Mouse (Mus musculus) left cerebral cortex, postnatal 36 days (tissue): ENCODE data around the gene Cdk14. TPM values are rescaled to one million over a fixed set of nuclear protein-coding genes. Genes with fewer than 3 reads are reported as not detected.
A peak's percentile ranks its signal among the peaks of the same experiment; 100 is the strongest.

Source experiments
- DNase-seq, 2 experiments: peaks; one replicate each; pipeline ENCODE4 v3.0.0; 2021 to 2022; ENCODE audit warnings: low spot score in 2 of 2, mixed read lengths in 1 of 2
- intact Hi-C: fragments of 180-260 bp; cut with DNase I; formaldehyde crosslinking; loops from one replicate; pipeline ENCODE4 v1.15.1; 2025
- total RNA-seq, 2 experiments: library from RNA; stranded (reverse); gene quantifications; 2 replicates each; pipeline ENCODE4 v1.2.3; 2021

Cdk14 gene
- total RNA-seq, result 100 to 1,000 TPM; 196 to 198 TPM

DNA sequence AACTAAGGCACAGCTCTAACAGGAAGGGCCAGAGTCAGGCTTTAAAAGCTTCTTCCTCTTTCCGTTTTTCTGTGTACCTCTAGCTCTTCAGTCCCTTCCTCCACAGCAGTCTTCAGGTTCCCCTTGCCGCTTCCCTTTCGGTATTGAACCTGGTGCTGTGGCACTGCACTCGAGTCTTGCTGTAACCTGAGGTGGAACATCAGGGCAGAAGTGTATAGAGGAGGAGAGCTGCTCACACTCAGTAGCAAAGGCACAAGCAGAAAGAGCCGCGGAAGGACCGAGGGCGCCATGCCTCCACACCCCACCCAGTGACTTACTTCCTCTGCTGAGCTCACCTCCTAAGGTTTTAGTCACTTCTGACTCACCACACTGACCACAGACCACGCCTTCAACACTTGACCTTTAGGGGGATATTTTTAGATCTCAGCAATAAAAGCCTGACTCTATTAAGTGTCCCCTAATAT, at the start of gene Cdk14:
Gene Cdk14, minus strand, starts transcription at position 321 of the 464 bp plus-strand sequence.
- no peak for DNase-seq
- intact Hi-C loops, result no loop called here

DNA sequence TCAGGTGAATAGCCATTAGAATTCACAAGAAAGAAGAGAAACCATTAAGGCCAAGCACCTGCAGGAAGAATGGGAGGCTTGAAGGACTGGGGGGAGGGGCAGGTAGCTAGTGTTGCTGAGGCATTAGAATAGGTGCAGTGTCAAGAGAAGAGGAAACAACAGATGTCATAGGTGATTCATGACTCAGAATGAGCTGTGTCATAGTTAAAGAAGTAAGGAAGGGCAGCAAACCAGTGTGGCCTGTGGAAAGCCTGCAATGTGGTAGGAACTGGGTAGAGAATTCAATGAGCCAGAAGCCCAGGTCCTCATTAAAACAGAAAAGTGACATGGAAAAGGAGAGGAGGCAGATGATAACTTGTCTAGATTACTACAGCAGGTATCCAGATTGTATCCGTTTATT, 45.1 kb upstream of the Cdk14 start:
- DNase-seq, result no peak
- intact Hi-C loops, result no loop called here

DNA sequence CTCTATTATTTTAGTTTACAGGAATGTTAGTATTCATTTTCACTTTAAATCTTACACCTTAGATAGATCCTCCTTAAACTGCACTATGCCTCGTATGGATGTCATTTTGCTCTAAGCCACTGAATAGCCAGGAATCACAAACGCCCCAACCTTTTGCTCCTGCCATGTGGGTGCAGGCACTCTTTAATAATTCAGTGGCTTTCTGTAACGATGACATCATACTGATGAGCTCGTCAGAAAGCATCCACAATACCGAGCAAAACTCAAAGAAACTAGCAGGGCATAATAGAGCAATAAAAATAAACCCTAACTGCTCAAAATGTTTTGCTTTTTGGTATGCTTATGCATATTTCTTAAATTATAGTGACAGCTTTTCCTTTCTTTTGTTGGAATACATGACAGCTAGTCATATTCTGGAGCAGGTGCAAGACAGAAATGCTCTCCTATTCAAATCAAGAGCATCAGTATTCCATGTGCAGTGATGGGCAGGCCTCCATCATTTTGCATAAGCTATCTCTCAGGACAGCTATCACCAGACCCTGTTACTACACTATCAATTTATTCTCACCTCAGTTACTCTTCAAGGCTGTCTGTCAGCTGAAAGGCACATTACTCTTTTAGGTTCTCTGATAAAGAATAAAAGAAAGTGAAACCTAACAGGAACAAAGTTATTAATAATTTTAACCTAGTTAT, 11.8 kb upstream of the Cdk14 start:
- intact Hi-C loops, result no loop called here

DNA sequence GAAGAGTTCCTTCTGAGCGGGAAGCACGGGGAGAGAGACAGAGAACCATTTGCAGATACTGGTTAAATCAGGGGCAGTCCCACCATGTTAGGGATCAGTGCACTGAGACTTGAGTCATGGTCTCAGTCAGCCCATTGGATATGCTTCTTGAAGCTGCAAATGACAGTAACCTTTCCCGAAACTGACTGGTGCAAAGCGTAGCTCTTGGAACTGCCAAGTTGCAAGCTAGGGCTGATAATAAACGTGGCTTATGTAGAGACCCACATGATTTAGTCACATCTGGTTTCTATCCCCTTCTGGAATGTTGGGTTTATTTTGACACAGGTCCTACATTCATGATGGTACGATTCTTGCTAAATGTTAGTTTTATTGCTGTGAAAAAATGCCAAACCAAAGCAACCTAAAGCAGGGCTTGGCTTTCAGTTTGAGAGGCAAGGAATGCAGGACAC, 3.6 kb upstream of the Cdk14 start:
- intact Hi-C loops, result no loop called here
- no peak for DNase-seq

More for the DNA sequence above, 11.8 kb upstream of the Cdk14 start:
- no peak for DNase-seq

DNA sequence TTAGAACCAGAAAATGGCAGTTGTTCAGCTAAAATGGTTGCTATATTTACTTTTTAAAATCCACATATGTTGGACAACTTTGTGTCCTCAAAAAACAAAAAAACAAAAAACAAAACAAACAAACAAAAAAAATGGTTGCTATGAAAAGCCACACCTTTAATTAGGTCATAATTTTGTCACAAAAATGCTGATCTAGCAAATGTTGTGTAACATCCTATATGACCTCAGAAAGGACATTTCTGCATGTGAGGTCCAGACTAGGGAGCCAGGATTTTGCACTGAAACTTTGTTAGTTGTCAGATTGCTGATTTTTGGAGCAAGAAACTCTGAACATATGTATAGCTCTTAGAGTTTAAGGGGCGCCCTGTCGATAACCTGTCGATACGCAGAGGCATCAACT, 3.0 kb upstream of the Cdk14 start:
- intact Hi-C loops, result no loop called here
- no peak for DNase-seq

DNA sequence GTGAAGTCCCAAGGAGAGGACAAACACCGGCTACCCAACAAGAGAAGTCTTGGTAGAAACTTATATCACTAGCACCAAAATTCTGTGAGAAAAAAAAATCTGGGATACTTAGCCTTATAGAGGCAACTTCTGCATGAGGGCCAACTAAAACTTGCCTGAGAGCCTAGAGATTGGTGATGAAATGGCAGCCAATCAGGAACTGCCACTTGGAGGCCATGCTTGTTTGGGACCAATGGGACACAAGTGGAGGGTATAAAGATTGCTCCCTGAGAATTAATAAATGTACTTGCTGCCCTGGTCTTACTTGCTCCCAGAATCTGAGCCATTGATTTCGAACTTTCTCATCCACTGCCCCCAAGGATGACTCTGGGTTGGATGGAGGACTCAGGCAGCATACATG, 1.3 kb upstream of the Cdk14 start:
- intact Hi-C loops, result no loop called here
- no peak for DNase-seq

DNA sequence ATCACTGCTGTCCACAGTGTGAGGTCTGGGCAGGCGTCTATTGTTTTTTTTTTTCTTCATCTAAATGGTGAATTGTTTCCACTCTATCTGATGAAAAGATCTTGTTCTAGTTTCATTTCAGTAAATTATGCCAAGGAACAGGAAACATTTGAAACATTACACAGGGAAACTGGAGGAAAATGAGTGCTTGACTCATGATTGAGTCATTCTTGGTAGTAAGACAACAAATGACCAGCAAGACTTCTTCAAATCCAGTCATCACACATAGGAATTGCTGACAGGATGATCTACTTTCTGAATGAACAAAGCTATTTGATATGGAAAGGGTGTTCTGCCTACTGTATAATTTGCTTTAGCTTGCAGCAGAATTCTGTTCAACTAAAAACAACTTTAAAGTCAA, 859 bp downstream of the Cdk14 start:
- intact Hi-C loops, result no loop called here
- DNase-seq, result no peak

DNA sequence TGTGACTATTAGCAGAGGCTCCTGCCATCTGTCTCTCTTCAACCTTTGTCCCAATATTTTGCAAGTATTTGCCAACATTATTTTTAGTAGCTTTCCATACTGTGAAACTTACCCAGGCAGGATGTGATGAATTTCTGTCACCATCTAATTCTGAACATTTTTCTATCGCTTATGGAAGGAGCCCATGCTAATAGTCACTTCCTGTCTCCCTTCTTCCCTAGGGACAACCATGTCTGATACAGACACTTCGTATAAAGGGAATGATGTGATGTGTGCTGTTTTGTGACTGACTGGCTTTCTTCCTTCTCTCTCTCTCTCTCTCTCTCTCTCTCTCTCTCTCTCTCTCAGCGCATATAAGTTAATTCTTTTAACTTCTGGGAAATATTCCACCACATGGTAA, 5.3 kb downstream of the Cdk14 start:
- DNase-seq, result no peak
- intact Hi-C loops, result no loop called here

DNA sequence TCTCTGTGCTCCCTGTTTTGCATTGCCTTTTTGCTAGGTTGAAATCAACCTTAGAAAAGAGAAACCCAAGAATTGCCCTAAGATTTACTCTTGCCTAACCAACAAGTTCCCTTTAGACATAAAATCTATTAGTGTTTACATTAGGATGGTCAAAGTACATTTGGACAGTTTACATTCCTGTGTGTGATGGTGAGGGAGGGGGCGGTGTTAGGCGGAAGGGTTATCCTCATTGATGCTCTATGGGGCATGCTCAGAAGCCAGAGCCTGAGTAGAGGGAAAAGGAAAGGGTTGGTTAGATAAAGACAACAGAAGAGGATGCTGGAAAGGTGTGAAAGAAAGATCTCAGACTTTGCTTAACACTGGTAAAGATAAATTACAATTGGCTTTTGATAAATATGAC, 8.2 kb downstream of the Cdk14 start:
- no peak for DNase-seq
- intact Hi-C loops, result no loop called here

DNA sequence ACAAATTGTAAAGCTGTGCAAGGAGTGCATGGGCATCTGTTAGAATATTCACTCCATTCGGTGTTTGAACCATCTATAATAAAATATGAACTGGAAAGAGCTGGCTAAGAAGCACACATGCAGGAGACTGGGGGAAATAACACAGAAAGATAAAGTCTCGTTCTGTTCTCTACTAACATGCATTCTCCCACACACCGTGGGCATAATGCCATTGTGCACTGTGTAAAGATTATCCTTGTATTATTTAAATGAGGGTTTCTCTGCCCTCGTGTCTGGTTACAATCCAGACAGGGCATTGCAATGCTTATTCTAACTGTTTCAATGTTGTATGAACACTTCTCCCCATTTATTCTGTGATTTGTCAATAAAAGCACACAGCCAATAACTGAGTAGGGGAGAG, 18.1 kb downstream of the Cdk14 start:
- no peak for DNase-seq
- intact Hi-C loops, result no loop called here

DNA sequence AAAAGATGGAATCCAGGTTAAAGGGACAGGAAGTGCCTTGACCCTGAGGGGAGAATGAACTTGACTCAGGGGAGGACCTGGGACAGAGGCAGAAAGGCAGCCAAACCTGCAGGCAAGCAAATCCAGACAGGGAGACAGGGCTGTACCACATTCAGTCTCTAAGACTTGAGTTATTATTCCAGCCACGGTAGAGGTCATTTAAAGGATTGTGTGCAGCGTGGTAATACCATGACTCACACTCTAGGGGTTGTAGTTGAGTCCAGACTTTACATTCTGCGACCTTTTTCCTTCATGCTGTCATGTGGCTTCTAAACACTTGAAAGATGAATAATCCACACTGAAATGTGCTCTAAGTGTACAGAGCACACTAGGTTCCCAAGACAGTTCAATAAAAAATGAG, 27.3 kb downstream of the Cdk14 start:
- no peak for DNase-seq
- intact Hi-C loops, result no loop called here

DNA sequence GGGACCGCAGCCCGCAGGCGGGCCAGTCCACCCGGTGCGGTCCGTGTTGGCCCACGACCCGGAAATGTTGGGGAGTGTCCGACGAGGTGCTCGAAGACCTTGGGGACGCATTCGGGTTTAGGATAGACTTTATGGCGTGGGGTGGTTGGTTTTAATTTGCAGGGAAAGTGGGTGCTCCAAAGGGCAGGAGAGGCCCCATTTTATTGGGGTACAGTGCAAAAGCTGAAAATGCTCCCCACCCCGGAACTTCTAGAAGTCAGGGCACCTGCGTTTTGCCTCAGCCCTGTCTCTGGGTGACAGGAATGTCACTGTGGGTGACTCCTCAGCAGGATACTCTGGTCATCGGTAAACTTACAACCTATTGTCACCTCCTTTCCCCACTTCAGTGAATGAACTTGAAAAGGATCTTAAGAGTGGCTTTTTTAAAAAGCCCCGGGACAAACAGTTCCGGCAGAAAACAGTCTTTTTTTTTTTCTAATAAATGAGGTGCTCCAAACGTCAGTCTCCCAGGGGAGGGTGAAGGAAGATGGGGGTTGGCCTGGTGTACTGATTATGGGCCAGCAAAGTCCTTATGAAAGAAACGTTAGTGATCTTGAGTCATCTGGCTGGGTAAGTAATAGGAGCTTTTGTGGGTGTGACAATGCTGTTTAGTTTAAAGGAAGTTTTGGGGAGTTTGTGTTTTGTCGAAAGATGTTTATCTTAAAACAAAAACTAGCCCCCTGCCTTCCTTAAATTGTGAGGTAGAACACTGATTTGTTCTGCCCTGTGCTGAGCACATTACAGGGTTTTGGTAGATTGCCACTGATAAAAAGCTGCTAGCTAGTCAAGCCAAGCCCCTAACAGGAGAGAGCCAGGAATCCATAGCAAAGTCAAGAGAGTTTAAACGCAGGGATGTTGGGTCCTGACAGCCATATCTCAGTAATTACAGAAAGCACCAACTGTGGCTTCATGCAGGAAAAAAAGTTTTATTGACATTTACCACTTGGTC, 39.1 kb downstream of the Cdk14 start:
- intact Hi-C loops, result no loop called here
- DNase-seq, result no peak

DNA sequence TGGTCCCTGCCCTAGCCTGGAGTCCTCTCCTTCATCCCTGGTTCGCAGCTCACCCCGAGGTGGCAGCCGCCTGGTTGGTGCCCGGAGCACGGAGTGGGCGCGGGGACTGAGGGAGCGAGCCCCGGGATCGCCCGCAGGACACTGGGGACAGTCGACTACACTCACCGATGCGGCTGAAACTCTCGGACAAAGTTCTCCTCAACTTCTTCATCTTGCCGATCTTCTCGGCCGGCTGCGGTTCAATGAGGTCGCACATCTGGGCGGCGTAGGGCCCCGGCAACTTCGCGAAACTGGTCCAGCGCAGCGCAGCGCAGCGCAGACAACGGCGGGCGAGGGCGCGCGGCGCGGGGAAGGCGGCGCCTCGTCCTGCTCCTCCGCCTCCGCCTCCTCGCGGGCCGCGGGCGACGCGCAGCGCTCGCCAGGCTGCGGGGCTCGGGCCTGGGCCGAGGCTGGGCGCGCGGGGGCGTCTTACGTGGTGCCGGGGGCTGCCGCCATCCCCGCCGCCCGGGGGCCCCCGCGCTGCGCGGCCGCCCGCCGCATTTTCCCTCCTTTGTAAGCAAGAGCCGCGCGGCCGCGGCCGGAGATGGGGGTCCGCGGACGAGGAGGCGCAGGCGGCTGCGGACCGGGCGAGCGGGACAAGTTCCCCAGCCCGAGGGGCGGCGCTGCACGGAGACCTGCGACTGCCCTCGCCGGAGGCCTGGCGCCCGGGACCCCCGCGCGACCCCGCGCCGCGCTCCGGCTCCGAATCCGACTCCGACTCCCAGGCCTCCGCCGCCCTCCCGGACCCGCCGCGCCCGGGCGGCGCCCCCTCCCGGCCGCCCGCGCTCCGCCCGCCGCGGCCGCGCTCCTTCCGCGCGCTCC, 40.0 kb downstream of the Cdk14 start:
- intact Hi-C loops, result loop anchor here (10.0 kb wide), 1 partner anchor 415 kb away; no protein-coding TSS in a partner anchor
- peak; percentile 60 to 78 for DNase-seq

DNA sequence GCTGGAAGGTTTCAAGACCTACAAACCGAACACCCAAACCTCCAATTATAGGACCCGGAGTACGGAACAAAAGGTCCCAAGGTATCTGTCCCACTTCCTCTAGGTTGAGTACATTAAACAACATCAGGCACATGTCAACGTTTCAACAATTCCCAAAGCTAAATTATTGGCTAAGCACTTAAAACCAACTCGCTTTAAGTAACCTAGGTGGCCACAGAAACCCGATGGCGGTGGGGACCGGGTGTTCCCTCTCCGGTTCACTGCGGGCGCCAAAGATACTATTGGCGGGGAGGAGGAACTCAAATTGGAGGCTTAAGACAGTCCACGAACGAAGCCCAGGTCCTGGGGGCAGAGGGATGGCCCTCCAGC, 40.6 kb downstream of the Cdk14 start:
- intact Hi-C loops, result loop anchor here (10.0 kb wide), 1 partner anchor 415 kb away; no protein-coding TSS in a partner anchor
- DNase-seq, result no peak

DNA sequence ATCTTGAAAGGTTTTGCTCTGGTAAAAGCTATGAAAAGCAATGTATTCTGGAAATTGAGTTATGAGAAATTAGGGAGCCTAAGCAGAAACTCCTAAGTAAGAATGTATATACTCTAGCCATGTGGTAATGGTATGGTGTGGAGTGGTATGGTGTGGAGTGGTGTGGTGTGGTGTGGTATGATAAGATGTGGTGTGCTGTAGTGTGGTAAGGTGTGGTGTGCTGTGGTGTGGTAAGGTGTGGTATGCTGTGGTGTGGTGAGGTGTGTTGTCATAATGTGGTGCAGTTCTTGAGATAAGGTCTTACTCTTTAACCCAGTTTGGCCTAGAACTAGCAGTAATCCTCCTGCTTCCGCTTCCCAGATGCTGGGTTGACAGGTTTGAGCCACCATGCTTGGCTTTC, 45.7 kb downstream of the Cdk14 start:
- DNase-seq, result no peak
- intact Hi-C loops, result loop anchor here (10.0 kb wide), 1 partner anchor 410 kb away; no protein-coding TSS in a partner anchor

DNA sequence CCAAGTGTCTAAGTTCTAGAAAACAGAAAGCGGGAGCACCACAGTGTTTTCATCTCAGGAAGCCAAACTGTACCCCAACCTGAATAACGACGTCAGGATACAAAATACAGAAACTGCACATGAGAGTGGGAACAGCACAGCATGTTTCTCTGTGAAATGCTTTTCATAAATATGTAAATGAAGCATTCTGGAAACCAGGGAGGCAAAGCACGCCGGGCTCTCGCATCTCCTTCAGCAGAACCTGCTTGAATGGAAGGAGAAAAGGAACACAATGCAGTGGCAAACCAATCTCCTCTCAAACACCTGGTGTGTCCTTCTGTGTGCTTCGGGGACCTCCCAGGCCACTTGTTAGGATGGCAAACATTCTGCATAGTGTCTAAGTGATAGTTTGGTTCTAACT, 46.6 kb downstream of the Cdk14 start:
- intact Hi-C loops, result loop anchor here (10.0 kb wide), 1 partner anchor 409 kb away; no protein-coding TSS in a partner anchor
- DNase-seq, result no peak

DNA sequence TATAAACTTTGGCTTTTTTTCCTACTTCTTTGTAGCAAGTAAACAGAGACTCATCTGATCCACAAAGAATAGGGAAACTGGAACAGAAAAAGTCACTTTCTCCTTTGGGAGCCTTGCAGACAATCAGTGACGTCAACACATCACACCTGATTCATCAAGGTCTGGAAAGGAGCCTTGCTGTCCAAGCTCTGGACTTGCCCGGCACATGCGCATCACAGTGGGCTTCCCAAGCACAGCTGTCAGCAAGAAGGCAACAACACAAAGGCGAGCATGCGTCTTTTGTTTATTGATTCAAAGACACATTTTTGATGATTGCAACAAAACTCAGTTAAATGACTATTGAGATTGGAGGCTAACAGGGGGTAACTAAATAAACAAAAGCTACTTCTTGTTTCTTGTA, 47.2 kb downstream of the Cdk14 start:
- intact Hi-C loops, result loop anchor here (10.0 kb wide), 1 partner anchor 408 kb away; no protein-coding TSS in a partner anchor
- DNase-seq, result no peak

DNA sequence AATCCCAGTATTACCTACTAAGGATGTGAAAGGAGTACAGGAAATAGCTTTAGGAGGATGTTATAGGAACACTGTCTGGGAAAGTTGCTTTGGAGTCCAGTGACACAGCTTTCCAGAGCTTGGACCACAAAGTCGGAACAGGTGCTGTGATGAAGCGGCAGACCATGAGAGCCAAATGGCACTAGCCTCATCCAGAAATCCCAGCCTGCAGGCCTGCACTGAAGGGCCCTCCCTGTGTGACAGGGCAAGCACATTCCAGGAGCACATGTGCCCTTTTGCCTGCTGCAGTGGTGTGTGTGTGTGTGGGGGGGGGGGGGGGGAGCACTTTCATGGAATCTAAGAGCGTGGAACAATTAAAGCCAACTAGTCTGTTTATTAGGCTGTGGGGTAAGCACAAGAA, 47.8 kb downstream of the Cdk14 start:
- DNase-seq, result no peak
- intact Hi-C loops, result loop anchor here (10.0 kb wide), 1 partner anchor 408 kb away; no protein-coding TSS in a partner anchor

DNA sequence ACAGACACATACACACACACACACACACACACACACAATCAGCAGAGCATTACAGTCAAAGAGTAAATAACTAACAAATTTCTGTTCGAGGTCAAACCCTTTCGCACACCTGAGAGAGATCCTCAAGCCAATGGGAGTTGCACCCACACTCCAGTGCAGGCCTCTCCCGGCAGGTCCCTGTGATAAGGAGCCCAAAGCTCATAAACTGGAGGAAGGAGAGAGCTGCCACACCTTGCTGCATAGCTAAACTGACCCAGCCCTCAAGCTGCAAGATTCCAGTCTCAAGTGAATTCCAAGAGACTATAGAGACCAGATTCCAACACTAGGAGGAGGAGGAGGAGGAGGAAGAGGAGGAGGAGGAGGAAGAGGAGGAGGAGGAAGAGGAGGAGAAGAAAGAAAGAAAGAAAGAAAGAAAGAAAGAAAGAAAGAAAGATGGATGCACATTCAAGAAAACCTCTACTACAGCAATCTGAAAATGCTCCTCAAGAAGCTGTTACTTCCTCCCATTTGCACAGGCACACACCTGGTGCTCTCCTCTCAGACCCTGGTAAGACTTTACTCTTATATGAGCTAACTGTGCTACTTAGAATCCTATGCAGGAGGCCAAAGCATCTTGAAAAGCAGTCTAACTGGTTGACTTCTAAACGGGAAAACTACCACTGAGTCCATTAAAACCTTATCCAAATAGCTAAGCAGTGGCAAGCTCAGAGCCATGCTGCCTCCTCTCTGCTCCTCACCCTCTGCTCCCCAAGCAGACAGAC, 49.6 kb downstream of the Cdk14 start:
- intact Hi-C loops, result loop anchor here (10.0 kb wide), 1 partner anchor 406 kb away; no protein-coding TSS in a partner anchor
- DNase-seq, result no peak
